Mouse (Mus musculus) adrenal gland, adult 8-10 months (tissue): ENCODE data around the gene Tpk1. TPM values are rescaled to one million over a fixed set of nuclear protein-coding genes. Genes with fewer than 3 reads are reported as not detected.

Source experiments
- DNase-seq: peaks from one replicate; pipeline ENCODE4 v3.0.0; 2022
- total RNA-seq, 4 experiments: library from RNA; stranded (reverse); gene quantifications; 2 replicates each; pipeline ENCODE4 v1.2.4; 2022

The Tpk1 gene
- total RNA-seq, result 10 to 100 TPM; 12.2 to 20.4 (median 18.6) TPM

- peak; percentile 87 for DNase-seq
Observed at GRCm38 (mm10) chr6:43665677-43666546, at the start of gene Tpk1. Gene Tpk1 (minus strand): TSS chr6:43666278.

GRCm38 (mm10) chr6:43702810-43703614, 36.9 kb upstream of the Tpk1 start:
- DNase-seq, result no peak

GRCm38 (mm10) chr6:43691863-43692262, 25.8 kb upstream of the Tpk1 start:
- DNase-seq, result no peak

- DNase-seq, result no peak
Observed at GRCm38 (mm10) chr6:43685985-43686384, 19.9 kb upstream of the Tpk1 start.

- DNase-seq, result no peak
Observed at GRCm38 (mm10) chr6:43682535-43682934, 16.5 kb upstream of the Tpk1 start.

- no peak for DNase-seq
Observed at GRCm38 (mm10) chr6:43678689-43679212, 12.7 kb upstream of the Tpk1 start.

GRCm38 (mm10) chr6:43677566-43677965, 11.5 kb upstream of the Tpk1 start:
- no peak for DNase-seq

GRCm38 (mm10) chr6:43676139-43676538, 10.1 kb upstream of the Tpk1 start:
- no peak for DNase-seq

GRCm38 (mm10) chr6:43674986-43675760, 9.1 kb upstream of the Tpk1 start:
- peak; percentile 65 for DNase-seq

GRCm38 (mm10) chr6:43670939-43671338, 4.9 kb upstream of the Tpk1 start:
- no peak for DNase-seq

GRCm38 (mm10) chr6:43667681-43668080, 1.6 kb upstream of the Tpk1 start:
- no peak for DNase-seq

- DNase-seq, result no peak
Observed at GRCm38 (mm10) chr6:43666611-43667400, 728 bp upstream of the Tpk1 start.

- DNase-seq, result no peak
Observed at GRCm38 (mm10) chr6:43661822-43662221, 4.3 kb downstream of the Tpk1 start.

GRCm38 (mm10) chr6:43658290-43658689, 7.8 kb downstream of the Tpk1 start:
- DNase-seq, result no peak

- DNase-seq, result no peak
Observed at GRCm38 (mm10) chr6:43657845-43658244, 8.2 kb downstream of the Tpk1 start.

GRCm38 (mm10) chr6:43654876-43655456, 11.1 kb downstream of the Tpk1 start:
- no peak for DNase-seq

- no peak for DNase-seq
Observed at GRCm38 (mm10) chr6:43649516-43649915, 16.6 kb downstream of the Tpk1 start.

- DNase-seq, result no peak
Observed at GRCm38 (mm10) chr6:43645674-43646073, 20.4 kb downstream of the Tpk1 start.

- no peak for DNase-seq
Observed at GRCm38 (mm10) chr6:43645105-43645504, 21.0 kb downstream of the Tpk1 start.

GRCm38 (mm10) chr6:43643718-43644117, 22.4 kb downstream of the Tpk1 start:
- no peak for DNase-seq

- DNase-seq, result no peak
Observed at GRCm38 (mm10) chr6:43642375-43642774, 23.7 kb downstream of the Tpk1 start.
